Mouse (Mus musculus) stomach, embryonic 16.5 days (tissue): ENCODE results near the gene Grip1. TPM values are rescaled to one million over a fixed set of nuclear protein-coding genes. Genes with fewer than 3 reads are reported as not detected.

Experiments used
- ATAC-seq: fragments of 200-750 bp; cut with Nextera tagmentation; 2 replicates; pipeline ENCODE4 v1.8.0; 2017; ENCODE audit warnings: moderate number of reproducible peaks, moderate TSS enrichment; ENCODE audit not compliant: insufficient read depth, low FRiP score
- H3K27ac ChIP-seq: fragments of 300-500 bp; sonication (generic); 2 replicates; pipeline ENCODE4 v1.5.1; 2014; ENCODE audit warnings: low read length
- H3K27me3 ChIP-seq: fragments of 300-500 bp; sonication (generic); 2 replicates; pipeline ENCODE4 v1.6.1; 2014; ENCODE audit warnings: low read length, control low read depth, mixed read lengths; ENCODE audit not compliant: control insufficient read depth, insufficient read depth
- H3K36me3 ChIP-seq: fragments of 300-500 bp; sonication (generic); 2 replicates; pipeline ENCODE4 v1.6.1; 2014; ENCODE audit warnings: low read length; ENCODE audit not compliant: control insufficient read depth, insufficient read depth
- H3K4me1 ChIP-seq: fragments of 300-500 bp; sonication (generic); 2 replicates; pipeline ENCODE4 v1.6.1; 2014; ENCODE audit warnings: low read length, control low read depth, mixed read lengths; ENCODE audit not compliant: control insufficient read depth, insufficient read depth
- H3K4me2 ChIP-seq: fragments of 300-500 bp; sonication (generic); 2 replicates; pipeline ENCODE4 v1.6.1; 2014; ENCODE audit warnings: low read depth, low read length, mixed read lengths
- H3K4me3 ChIP-seq: fragments of 300-500 bp; sonication (generic); replicated peaks from 2 replicates; pipeline ENCODE4 v1.5.1; 2014; ENCODE audit warnings: mild to moderate bottlenecking, low read length
- H3K9ac ChIP-seq: fragments of 300-500 bp; sonication (generic); 2 replicates; pipeline ENCODE4 v1.6.1; 2014; ENCODE audit warnings: low read length
- H3K9me3 ChIP-seq: fragments of 300-500 bp; sonication (generic); replicated peaks from 2 replicates; pipeline ENCODE4 v1.6.1; 2016; ENCODE audit warnings: low read length, control low read depth; ENCODE audit not compliant: control insufficient read depth
- WGBS: fragments of 180-500 bp; shearing (Covaris S2); extraction: QIAGEN DNeasy Blood & Tissue Kit; methylation state at CpG from one replicate; pipeline ENCODE4 v1.1.7; 2014; 5-methylcytosine and 5-hydroxymethylcytosine counted together
- polyA plus RNA-seq: library from polyadenylated mRNA; unstranded; fragments of >200 nt; fragmentation: Nextera tagmentation; extraction: Ambion mirVana; gene quantifications from 2 replicates; pipeline ENCODE4 v1.2.1, GENCODE M21; 2015

Gene Grip1
- polyA plus RNA-seq, 1 experiment from 2014 or later: 1.8 TPM

- 86% methylated on average over 5 of the region's 5 CpGs for WGBS
- no peak overlapping the region for H3K4me3 ChIP-seq
- no peaks in the 10 kb centered on the region for H3K9me3 ChIP-seq
- H3K27me3 ChIP-seq: no peaks in the 10 kb centered on the region
- H3K4me2 ChIP-seq: no peak overlapping the region
- H3K4me1 ChIP-seq: no peaks in the 10 kb centered on the region
- no peaks in the 10 kb centered on the region for H3K36me3 ChIP-seq
- no peak for ATAC-seq
- no peak overlapping the region for H3K27ac ChIP-seq
- H3K9ac ChIP-seq: no peak overlapping the region
Measured at GRCm38 (mm10) chr10:120038194-120038593, 584.6 kb downstream of the Grip1 start.

- 87% methylated on average over 6 of the region's 6 CpGs for WGBS
- H3K4me3 ChIP-seq: no peak overlapping the region
- no peaks in the 10 kb centered on the region for H3K4me1 ChIP-seq
- H3K4me2 ChIP-seq: no peak overlapping the region
- no peaks in the 10 kb centered on the region for H3K27me3 ChIP-seq
- no peaks in the 10 kb centered on the region for H3K9me3 ChIP-seq
- H3K36me3 ChIP-seq: no peaks in the 10 kb centered on the region
- H3K9ac ChIP-seq: no peak overlapping the region
- no peak for ATAC-seq
- no peak overlapping the region for H3K27ac ChIP-seq
Measured at GRCm38 (mm10) chr10:120044237-120044636, 590.6 kb downstream of the Grip1 start.

GRCm38 (mm10) chr10:120044714-120045234 is 591.1 kb downstream of the Grip1 start:
- ATAC-seq: no peak
- Histone ChIP-seq H3K9me3 (no peaks in the 10 kb centered on the region), H3K36me3 (no peaks in the 10 kb centered on the region), H3K27me3 (no peaks in the 10 kb centered on the region), H3K27ac (no peak overlapping the region), H3K4me2 (no peak overlapping the region), H3K4me1 (no peaks in the 10 kb centered on the region), H3K9ac (no peak overlapping the region), H3K4me3 (no peak overlapping the region)
- WGBS: 80% methylated on average over 2 of the region's 2 CpGs

DNA sequence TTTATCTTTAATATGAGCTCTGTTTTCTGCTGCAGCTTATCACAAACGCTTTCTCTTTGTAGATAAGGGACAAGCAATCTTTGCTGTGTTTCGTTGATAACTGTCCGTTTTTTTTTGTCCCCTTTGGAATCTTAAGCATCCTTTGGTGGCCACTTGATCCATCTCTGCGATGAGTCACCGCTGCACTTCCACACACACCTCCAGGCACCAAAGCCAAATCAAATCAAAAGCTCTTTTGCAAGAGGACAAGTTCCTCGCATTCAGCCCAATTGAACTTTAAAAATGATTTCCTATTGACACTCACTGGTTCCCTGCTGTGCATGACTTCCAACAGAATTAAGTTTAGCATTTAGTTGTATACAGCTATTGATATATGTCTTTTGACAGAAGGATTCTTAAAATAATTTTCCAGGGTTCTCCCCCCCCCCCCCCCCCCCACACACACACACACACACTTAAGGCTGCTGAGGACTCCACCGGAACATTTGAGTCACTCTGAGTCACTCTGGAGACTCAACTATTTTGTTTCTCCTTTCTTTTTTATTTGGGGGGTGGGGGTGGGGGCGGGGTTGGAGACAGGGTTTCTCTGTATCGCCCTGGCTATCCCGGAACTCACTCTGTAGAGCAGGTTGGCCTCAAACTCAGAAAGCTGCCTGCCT is 607.1 kb downstream of the Grip1 start:
- H3K4me3 ChIP-seq: no peak overlapping the region
- ATAC-seq: no peak
- H3K27ac ChIP-seq: no peak overlapping the region
- WGBS: 59% methylated on average over 10 of the region's 10 CpGs
- no peaks in the 10 kb centered on the region for H3K36me3 ChIP-seq
- H3K9me3 ChIP-seq: no peaks in the 10 kb centered on the region
- no peaks in the 10 kb centered on the region for H3K4me1 ChIP-seq
- no peak overlapping the region for H3K9ac ChIP-seq
- H3K4me2 ChIP-seq: no peak overlapping the region
- H3K27me3 ChIP-seq: no peaks in the 10 kb centered on the region

DNA sequence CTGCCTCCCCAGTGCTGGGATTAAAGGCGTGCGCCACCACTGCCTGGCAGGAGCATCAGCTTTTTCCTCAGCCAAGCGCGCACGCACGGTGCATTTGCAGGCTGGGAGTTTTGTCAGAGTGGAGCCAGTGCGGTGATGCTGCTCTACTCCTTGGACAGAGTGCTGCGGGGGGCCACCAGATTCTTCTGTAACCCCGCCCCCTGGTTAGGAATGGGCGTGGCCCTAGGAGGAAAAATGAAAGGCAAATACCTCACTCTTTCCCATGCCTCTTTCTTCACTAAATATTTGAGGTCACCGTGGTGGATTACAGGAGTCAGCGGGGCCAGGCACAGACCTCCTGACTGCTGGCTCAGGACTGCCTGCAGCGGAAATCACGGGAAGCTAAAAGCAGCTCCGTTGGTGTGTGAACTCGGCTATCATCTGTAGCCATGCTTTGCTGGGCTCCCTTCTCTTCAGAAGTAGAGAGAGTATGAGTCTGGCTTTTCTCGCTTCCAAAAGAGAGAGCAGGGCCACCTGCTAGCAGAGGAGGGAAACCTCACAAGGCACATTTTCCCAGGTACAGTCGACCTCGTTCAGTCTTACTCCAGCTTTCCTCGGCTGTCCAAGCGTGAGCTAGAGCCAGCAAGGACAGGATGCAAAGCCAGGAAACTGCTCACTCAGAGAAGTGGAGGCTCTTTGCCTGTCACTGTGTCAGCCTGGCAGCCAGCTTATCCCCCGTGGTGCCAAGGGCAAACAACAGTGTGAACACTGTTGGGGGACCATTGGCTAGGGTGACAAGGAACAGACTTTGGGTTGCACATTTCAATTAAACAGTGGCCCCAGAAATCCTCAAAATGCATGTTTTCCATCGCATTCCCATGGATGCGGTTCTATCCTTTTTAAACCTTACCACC is 607.9 kb downstream of the Grip1 start:
- Histone ChIP-seq H3K4me3 (no peak overlapping the region), H3K27ac (no peak overlapping the region), H3K36me3 (no peaks in the 10 kb centered on the region), H3K9ac (no peak overlapping the region), H3K4me2 (no peak overlapping the region), H3K4me1 (no peaks in the 10 kb centered on the region), H3K27me3 (no peaks in the 10 kb centered on the region), H3K9me3 (no peaks in the 10 kb centered on the region)
- ATAC-seq: no peak
- WGBS: 78% methylated on average over 24 of the region's 24 CpGs

DNA sequence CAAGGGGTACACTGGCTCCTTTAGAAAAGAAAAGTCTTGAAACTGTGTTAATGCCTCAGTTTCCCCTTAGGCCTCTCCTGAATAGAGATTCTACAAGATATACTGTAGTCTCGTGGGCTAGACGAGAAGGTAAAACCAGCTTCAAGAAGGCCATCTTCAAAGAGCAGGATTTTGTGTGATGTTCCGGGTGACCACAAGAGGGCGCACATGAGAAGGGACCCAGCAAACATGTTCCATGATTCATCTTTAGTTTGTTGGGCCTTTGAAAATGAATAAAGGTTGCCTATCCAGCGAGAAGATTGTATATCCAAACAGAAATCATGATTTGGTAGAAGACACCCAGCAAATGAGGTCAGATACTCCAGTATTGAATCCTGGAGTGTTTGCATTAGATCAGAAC is 610.8 kb downstream of the Grip1 start:
- no peak overlapping the region for H3K4me2 ChIP-seq
- no peaks in the 10 kb centered on the region for H3K9me3 ChIP-seq
- H3K27me3 ChIP-seq: no peaks in the 10 kb centered on the region
- 28% methylated on average over 5 of the region's 5 CpGs for WGBS
- H3K27ac ChIP-seq: no peak overlapping the region
- no peak overlapping the region for H3K9ac ChIP-seq
- no peaks in the 10 kb centered on the region for H3K4me1 ChIP-seq
- no peak overlapping the region for H3K4me3 ChIP-seq
- no peaks in the 10 kb centered on the region for H3K36me3 ChIP-seq
- no peak for ATAC-seq

GRCm38 (mm10) chr10:120066319-120066718 is 612.7 kb downstream of the Grip1 start:
- Histone ChIP-seq H3K36me3 (no peaks in the 10 kb centered on the region), H3K27ac (no peak overlapping the region), H3K4me2 (no peak overlapping the region), H3K27me3 (no peaks in the 10 kb centered on the region), H3K9me3 (no peaks in the 10 kb centered on the region), H3K4me3 (no peak overlapping the region), H3K4me1 (no peaks in the 10 kb centered on the region), H3K9ac (no peak overlapping the region)
- WGBS: 93% methylated on average over 10 of the region's 10 CpGs
- ATAC-seq: no peak

DNA sequence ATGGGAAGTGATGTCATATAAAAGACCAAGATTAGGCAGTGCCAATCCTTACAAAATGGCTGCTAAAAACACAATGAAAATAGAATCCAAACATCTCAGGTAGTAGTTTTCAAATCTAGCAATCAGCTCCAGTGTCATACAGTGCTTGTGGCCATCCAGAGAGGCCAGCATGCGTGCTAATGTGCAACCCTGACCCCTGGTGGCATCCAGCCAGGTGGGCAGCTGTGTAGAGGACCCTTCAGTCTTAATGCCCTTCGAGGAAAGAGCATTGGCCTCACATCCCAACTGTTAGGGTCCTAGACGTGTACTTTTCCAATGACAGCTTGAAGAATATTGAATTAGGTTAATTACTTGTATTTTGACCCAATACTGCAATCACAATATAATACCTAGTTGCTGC is 624.2 kb downstream of the Grip1 start:
- Histone ChIP-seq H3K27me3 (no peaks in the 10 kb centered on the region), H3K36me3 (no peaks in the 10 kb centered on the region), H3K9me3 (no peaks in the 10 kb centered on the region), H3K4me1 (no peaks in the 10 kb centered on the region), H3K4me3 (no peak overlapping the region), H3K9ac (no peak overlapping the region), H3K4me2 (no peak overlapping the region), H3K27ac (no peak overlapping the region)
- WGBS: 77% methylated on average over 3 of the region's 3 CpGs
- ATAC-seq: no peak

DNA sequence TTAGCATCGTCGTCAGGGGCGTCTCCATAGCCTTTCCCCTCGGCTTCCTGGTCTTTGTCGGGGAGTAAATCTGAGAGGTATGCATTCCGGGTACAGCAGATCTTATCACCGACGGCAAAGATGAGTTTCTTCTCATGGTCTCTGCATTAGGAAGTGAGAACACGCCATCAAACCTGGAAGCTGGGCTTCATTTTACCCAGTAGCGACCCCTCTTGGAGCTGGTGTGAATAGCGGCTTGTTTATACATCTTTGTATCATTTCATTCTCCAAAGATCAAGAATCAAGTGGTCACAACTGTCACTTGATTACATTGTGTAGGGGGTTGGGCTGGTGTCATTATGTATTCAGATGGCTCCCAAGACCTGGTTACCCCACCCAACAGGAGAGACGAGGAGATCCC is 638.9 kb downstream of the Grip1 start:
- peaks cover 26% of the 10 kb centered on the region; the same call in 1 of the 2 replicates for H3K36me3 ChIP-seq
- no peaks in the 10 kb centered on the region for H3K27me3 ChIP-seq
- no peaks in the 10 kb centered on the region for H3K4me1 ChIP-seq
- 0 out of 2 replicates have a peak, but pooled peaks cover 5% of the 10 kb centered on the region for H3K9me3 ChIP-seq
- no peak overlapping the region for H3K9ac ChIP-seq
- ATAC-seq: no peak
- 89% methylated on average over 12 of the region's 12 CpGs for WGBS
- H3K27ac ChIP-seq: no peak overlapping the region
- no peak overlapping the region for H3K4me3 ChIP-seq
- H3K4me2 ChIP-seq: no peak overlapping the region
